Mouse (Mus musculus) MEL (cell line): ENCODE results near the gene Kif26b. TPM values are rescaled to one million over a fixed set of nuclear protein-coding genes. Genes with fewer than 3 reads are reported as not detected.

Source experiments
- DNase-seq: peaks from one replicate; pipeline ENCODE4 v3.0.0; 2011; ENCODE audit warnings: low read depth, low spot score
- H3K27ac ChIP-seq: 2 replicates; pipeline ENCODE4 v1.5.1; 2012; ENCODE audit warnings: low read depth, mild to moderate bottlenecking, control low read depth, low read length, moderate library complexity; ENCODE audit not compliant: control insufficient read depth
- H3K27me3 ChIP-seq, 2 experiments: fragments of 150-350 bp in 1 of 2; sonication (generic) in 1 of 2; 2 replicates each; pipeline ENCODE4 v1.6.1; 2012; ENCODE audit warnings: low read length in 2 of 2, mild to moderate bottlenecking in 2 of 2, improper control_type of control experiment in 1 of 2, moderate library complexity in 1 of 2; ENCODE audit not compliant: insufficient read depth in 2 of 2, control insufficient read depth in 1 of 2
- H3K36me3 ChIP-seq, 2 experiments: 2 replicates each; pipeline ENCODE4 v1.6.1; 2012 to 2014; ENCODE audit warnings: low read length in 2 of 2, improper control_type of control experiment in 1 of 2, inconsistent platforms in 1 of 2, mild to moderate bottlenecking in 1 of 2; ENCODE audit not compliant: insufficient read depth in 2 of 2, control insufficient read depth in 1 of 2
- H3K4me1 ChIP-seq, 2 experiments: fragments of 150-350 bp in 1 of 2; sonication (generic) in 1 of 2; 2 replicates each; pipeline ENCODE4 v1.6.1; 2012; ENCODE audit warnings: low read length in 2 of 2, improper control_type of control experiment in 1 of 2, mild to moderate bottlenecking in 1 of 2; ENCODE audit not compliant: insufficient read depth in 2 of 2, control insufficient read depth in 1 of 2
- H3K4me3 ChIP-seq, 2 experiments: fragments of 150-350 bp in 1 of 2; sonication (generic) in 1 of 2; 2 replicates each; pipeline ENCODE4 v1.5.1; 2012; ENCODE audit warnings: low read depth in 2 of 2, low read length in 2 of 2, mild to moderate bottlenecking in 2 of 2, moderate library complexity in 2 of 2, control low read depth in 1 of 2, improper control_type of control experiment in 1 of 2; ENCODE audit not compliant: control insufficient read depth in 1 of 2, insufficient read depth in 1 of 2
- H3K79me2 ChIP-seq: 2 replicates; pipeline ENCODE4 v1.6.1; 2012; ENCODE audit warnings: mild to moderate bottlenecking, low read length, moderate library complexity; ENCODE audit not compliant: control insufficient read depth, poor library complexity, insufficient read depth
- H3K9ac ChIP-seq: 2 replicates; pipeline ENCODE4 v1.6.1; 2012; ENCODE audit warnings: low read depth, mild to moderate bottlenecking, control low read depth, low read length, moderate library complexity; ENCODE audit not compliant: control insufficient read depth, poor library complexity, severe bottlenecking
- H3K9me3 ChIP-seq: fragments of 150-350 bp; sonication (generic); replicated peaks from 2 replicates; pipeline ENCODE4 v1.6.1; 2012; ENCODE audit warnings: mild to moderate bottlenecking, low read length, improper control_type of control experiment, moderate library complexity; ENCODE audit not compliant: insufficient read depth
- BHLHE40 ChIP-seq: IDR thresholded peaks from 2 replicates; pipeline ENCODE4 v1.6.1; 2012; ENCODE audit warnings: low read depth, mild to moderate bottlenecking, inconsistent platforms, low read length, improper control_type of control experiment, borderline replicate concordance
- CTCF ChIP-seq, 3 experiments: IDR thresholded peaks in 2 of 3; conservative IDR thresholded peaks in 1 of 3; 2 replicates each; pipeline ENCODE4 v1.5.1; 2011 to 2012; ENCODE audit warnings: low read length in 3 of 3, low read depth in 2 of 3, mild to moderate bottlenecking in 2 of 3, improper control_type of control experiment in 1 of 3, inconsistent platforms in 1 of 3, mixed read lengths in 1 of 3, moderate library complexity in 1 of 3; ENCODE audit not compliant: control insufficient read depth in 1 of 3, insufficient read depth in 1 of 3, poor library complexity in 1 of 3, severe bottlenecking in 1 of 3
- GABPA ChIP-seq: IDR thresholded peaks from 2 replicates; pipeline ENCODE4 v1.6.1; 2012; ENCODE audit warnings: low read depth, mild to moderate bottlenecking, inconsistent platforms, low read length, improper control_type of control experiment, moderate library complexity
- MAFK ChIP-seq: IDR thresholded peaks from 2 replicates; pipeline ENCODE4 v1.6.1; 2011; ENCODE audit warnings: low read depth, mild to moderate bottlenecking, low read length, improper control_type of control experiment, borderline replicate concordance
- MYC ChIP-seq: IDR thresholded peaks from 2 replicates; pipeline ENCODE4 v1.6.1; 2011; ENCODE audit warnings: low read depth, mild to moderate bottlenecking, low read length, improper control_type of control experiment, moderate library complexity
- NELFE ChIP-seq: IDR thresholded peaks from 2 replicates; pipeline ENCODE4 v1.6.1; 2011; ENCODE audit warnings: low read depth, low read length, improper control_type of control experiment
- NRF1 ChIP-seq: IDR thresholded peaks from 2 replicates; pipeline ENCODE4 v1.6.1; 2014; ENCODE audit warnings: low read depth, mild to moderate bottlenecking, inconsistent platforms, low read length, improper control_type of control experiment, moderate library complexity; ENCODE audit not compliant: poor library complexity, insufficient read depth, severe bottlenecking
- POLR2AphosphoS2 ChIP-seq: IDR thresholded peaks from 2 replicates; pipeline ENCODE4 v1.6.1; 2011; ENCODE audit warnings: low read length, improper control_type of control experiment
- SIN3A ChIP-seq: IDR thresholded peaks from 2 replicates; pipeline ENCODE4 v1.6.1; 2012; ENCODE audit warnings: low read length, improper control_type of control experiment, inconsistent platforms
- SMC3 ChIP-seq: IDR thresholded peaks from 2 replicates; pipeline ENCODE4 v1.6.1; 2011; ENCODE audit warnings: low read depth, low read length, improper control_type of control experiment
- TAL1 ChIP-seq: IDR thresholded peaks from 2 replicates; pipeline ENCODE4 v1.6.1; 2012; ENCODE audit warnings: mild to moderate bottlenecking, inconsistent platforms, low read length, moderate library complexity, mixed read lengths
- USF2 ChIP-seq, 2 experiments: IDR thresholded peaks; 2 replicates each; pipeline ENCODE4 v1.6.1; 2011 to 2012; ENCODE audit warnings: improper control_type of control experiment in 2 of 2, low read length in 2 of 2, borderline replicate concordance in 1 of 2, inconsistent platforms in 1 of 2, low read depth in 1 of 2, mild to moderate bottlenecking in 1 of 2; ENCODE audit not compliant: insufficient read depth in 1 of 2
- ZC3H11A ChIP-seq: IDR thresholded peaks from 2 replicates; pipeline ENCODE4 v1.6.1; 2012; ENCODE audit warnings: low read depth, mild to moderate bottlenecking, inconsistent platforms, low read length, improper control_type of control experiment
- ZKSCAN1 ChIP-seq: IDR thresholded peaks from 2 replicates; pipeline ENCODE4 v1.6.1; 2012; ENCODE audit warnings: low read depth, mild to moderate bottlenecking, inconsistent platforms, low read length, improper control_type of control experiment, moderate library complexity
- ZMIZ1 ChIP-seq: IDR thresholded peaks from 2 replicates; pipeline ENCODE4 v1.6.1; 2012; ENCODE audit warnings: low read depth, mild to moderate bottlenecking, inconsistent platforms, low read length, improper control_type of control experiment, moderate library complexity
- ZNF384 ChIP-seq: IDR thresholded peaks from 2 replicates; pipeline ENCODE4 v1.6.1; 2012; ENCODE audit warnings: low read depth, mild to moderate bottlenecking, inconsistent platforms, low read length, improper control_type of control experiment
- polyA plus RNA-seq, 2 experiments: library from polyadenylated mRNA; stranded (reverse) in 1 of 2; unstranded in 1 of 2; fragments of >175 nt in 1 of 2; fragments of >200 nt in 1 of 2; gene quantifications; 2 replicates each; pipeline versions ENCODE4 v1.2.1 to v1.2.4; 2012; ENCODE audit warnings: low replicate concordance in 2 of 2, low read depth in 1 of 2; ENCODE audit not compliant: insufficient read length in 2 of 2, insufficient read depth in 1 of 2, missing spikeins in 1 of 2
- total RNA-seq: library from RNA; depleted of rRNA; stranded (reverse); fragments of 300-350 nt; gene quantifications from 2 replicates; pipeline ENCODE4 v1.2.3, GENCODE M21; 2012

Gene Kif26b
- total and polyA plus RNA-seq, 3 experiments = 0.08 to 0.50 TPM; not detected in 1

GRCm38 (mm10) chr1:178506938-178507337 is 22.0 kb upstream of the Kif26b start:
- Histone ChIP-seq H3K9me3 (no peaks in the 10 kb centered on the region), H3K79me2 (no peaks in the 10 kb centered on the region), H3K27ac (no peak overlapping the region), H3K36me3 (no peaks in the 10 kb centered on the region), H3K4me1 (no peaks in the 10 kb centered on the region), H3K4me3 (no peak overlapping the region), H3K9ac (no peak overlapping the region), H3K27me3 (peaks cover 0 to 2% of the 10 kb centered on the region in 2 experiments; a peak in 2 of 4 replicates)
- no peak for DNase-seq
- TF ChIP-seq ZC3H11A (no peak), BHLHE40 (no peak), SMC3 (no peak), POLR2AphosphoS2 (no peak), ZMIZ1 (no peak), NELFE (no peak), GABPA (no peak), NRF1 (no peak), ZNF384 (no peak), USF2 (IDR thresholded peaks at IDR 0.05; ENCODE audit: borderline replicate concordance in 1 of 2, insufficient read depth in 1 of 2, low read depth in 1 of 2, low read length in 2 of 2) (no peak), ZKSCAN1 (no peak), MYC (no peak)

DNA sequence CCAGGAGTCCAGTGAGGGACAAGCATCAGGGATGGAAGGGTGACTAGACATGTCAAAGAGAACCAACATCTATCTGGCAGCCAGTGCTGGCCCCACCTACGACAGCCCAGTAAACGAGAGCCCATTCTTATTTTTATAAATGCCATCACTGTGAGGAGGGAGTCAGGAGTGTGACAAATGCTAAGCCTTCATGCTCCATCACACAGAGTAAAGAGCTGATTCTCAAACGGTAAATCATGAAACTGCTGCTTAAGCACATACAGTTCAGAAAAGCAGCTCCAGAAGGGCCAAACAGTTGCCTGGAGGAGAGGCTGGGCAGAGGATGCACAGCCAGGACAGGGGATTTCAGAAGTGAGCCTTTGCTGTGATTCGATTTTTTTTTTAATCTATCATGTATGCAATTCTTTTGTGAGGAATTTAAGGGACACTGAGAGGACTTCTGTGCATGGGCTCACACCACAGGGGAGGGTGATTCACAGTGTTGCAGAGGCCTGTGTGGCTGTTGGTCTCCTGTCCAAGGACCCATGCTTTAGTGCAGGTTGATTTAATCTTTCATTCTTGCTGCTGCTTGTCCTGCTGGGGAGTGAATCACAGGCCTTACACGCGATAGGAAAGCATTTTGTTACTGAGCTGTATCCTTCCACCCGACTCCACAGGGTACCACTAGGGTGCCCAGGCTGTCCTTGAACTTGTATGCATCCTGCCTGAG is 16.4 kb upstream of the Kif26b start:
- Histone ChIP-seq H3K36me3 (no peaks in the 10 kb centered on the region), H3K9me3 (no peaks in the 10 kb centered on the region)

More for the DNA sequence above, 16.4 kb upstream of the Kif26b start:
- Histone ChIP-seq H3K27me3 (peaks cover 0 to 2% of the 10 kb centered on the region in 2 experiments; a peak in 2 of 4 replicates), H3K79me2 (no peaks in the 10 kb centered on the region), H3K4me1 (no peaks in the 10 kb centered on the region), H3K9ac (no peak overlapping the region), H3K4me3 (no peak overlapping the region), H3K27ac (no peak overlapping the region)
- no peak for TF ChIP-seq ZC3H11A
- TF ChIP-seq NRF1 = no peak
- no peak for TF ChIP-seq CTCF (IDR thresholded peaks at IDR 0.05 in 2 of 3, conservative IDR thresholded peaks at IDR 0.05 in 1 of 3; ENCODE audit: control insufficient read depth in 1 of 3, insufficient read depth in 1 of 3, low read depth in 2 of 3, low read length in 3 of 3, poor library complexity in 1 of 3, severe bottlenecking in 1 of 3)
- no peak for TF ChIP-seq SIN3A
- TF ChIP-seq TAL1 = no peak
- no peak for TF ChIP-seq MAFK
- no peak for TF ChIP-seq USF2 (IDR thresholded peaks at IDR 0.05; ENCODE audit: borderline replicate concordance in 1 of 2, insufficient read depth in 1 of 2, low read depth in 1 of 2, low read length in 2 of 2)
- no peak for TF ChIP-seq ZNF384
- no peak for DNase-seq
